Mouse (Mus musculus): Measurements from ENCODE around the gene Zc3hav1. TPM values are rescaled to one million over a fixed set of nuclear protein-coding genes. Genes with fewer than 3 reads are reported as not detected.

The Zc3hav1 gene
- polyA plus RNA-seq, 1 experiment, result 39.1 TPM

- no peaks in the 10 kb centered on the region for H3K36me3 ChIP-seq (ENCODE audit: control insufficient read depth, insufficient read depth, low read length, poor library complexity, severe bottlenecking)
- H3K9ac ChIP-seq (ENCODE audit: low read depth, poor library complexity, severe bottlenecking), result no peak overlapping the region
- H3K9me3 ChIP-seq (replicated peaks; ENCODE audit: control insufficient read depth, insufficient read depth, low read length, poor library complexity, severe bottlenecking), result no peaks in the 10 kb centered on the region
- no peaks in the 10 kb centered on the region for H3K4me1 ChIP-seq (ENCODE audit: control insufficient read depth, insufficient read depth, low read length)
- no peak overlapping the region for H3K4me3 ChIP-seq (ENCODE audit: low read depth, low read length)
- H3K27me3 ChIP-seq (ENCODE audit: control insufficient read depth, insufficient read depth, low read length, poor library complexity, severe bottlenecking), result no peaks in the 10 kb centered on the region
- TF ChIP-seq EP300 (IDR thresholded peaks at IDR 0.05; ENCODE audit: insufficient read depth, low read depth, low read length) (no peak), CTCF (IDR thresholded peaks at IDR 0.05; ENCODE audit: low read depth, low read length) (no peak), POLR2A (IDR thresholded peaks at IDR 0.05; ENCODE audit: insufficient read depth, low read length) (no peak)
- H3K27ac ChIP-seq (ENCODE audit: insufficient read depth, low read length), result no peak overlapping the region
Observed at GRCm38 (mm10) chr6:38263393-38264159, 90.8 kb downstream of the Zc3hav1 start.

- H3K9me3 ChIP-seq (replicated peaks; ENCODE audit: control insufficient read depth, insufficient read depth, low read length, poor library complexity, severe bottlenecking), result no peaks in the 10 kb centered on the region
- H3K4me1 ChIP-seq (ENCODE audit: control insufficient read depth, insufficient read depth, low read length), result no peaks in the 10 kb centered on the region
- no peaks in the 10 kb centered on the region for H3K36me3 ChIP-seq (ENCODE audit: control insufficient read depth, insufficient read depth, low read length, poor library complexity, severe bottlenecking)
- H3K4me3 ChIP-seq (ENCODE audit: low read depth, low read length), result no peak overlapping the region
- TF ChIP-seq POLR2A (IDR thresholded peaks at IDR 0.05; ENCODE audit: insufficient read depth, low read length), result no peak
- TF ChIP-seq CTCF (IDR thresholded peaks at IDR 0.05; ENCODE audit: low read depth, low read length), result no peak
- TF ChIP-seq EP300 (IDR thresholded peaks at IDR 0.05; ENCODE audit: insufficient read depth, low read depth, low read length), result no peak
- no peak overlapping the region for H3K27ac ChIP-seq (ENCODE audit: insufficient read depth, low read length)
- H3K27me3 ChIP-seq (ENCODE audit: control insufficient read depth, insufficient read depth, low read length, poor library complexity, severe bottlenecking), result no peaks in the 10 kb centered on the region; the same call in 1 of the 2 replicates
- H3K9ac ChIP-seq (ENCODE audit: low read depth, poor library complexity, severe bottlenecking), result no peak overlapping the region
Observed at GRCm38 (mm10) chr6:38261877-38262276, 92.5 kb downstream of the Zc3hav1 start.

- H3K27me3 ChIP-seq (ENCODE audit: control insufficient read depth, insufficient read depth, low read length, poor library complexity, severe bottlenecking), result peaks cover 1% of the 10 kb centered on the region
- H3K36me3 ChIP-seq (ENCODE audit: control insufficient read depth, insufficient read depth, low read length, poor library complexity, severe bottlenecking), result no peaks in the 10 kb centered on the region
- H3K9me3 ChIP-seq (replicated peaks; ENCODE audit: control insufficient read depth, insufficient read depth, low read length, poor library complexity, severe bottlenecking), result no peaks in the 10 kb centered on the region
- no peak overlapping the region for H3K9ac ChIP-seq (ENCODE audit: low read depth, poor library complexity, severe bottlenecking)
- no peaks in the 10 kb centered on the region for H3K4me1 ChIP-seq (ENCODE audit: control insufficient read depth, insufficient read depth, low read length)
- no peak overlapping the region for H3K4me3 ChIP-seq (ENCODE audit: low read depth, low read length)
- H3K27ac ChIP-seq (ENCODE audit: insufficient read depth, low read length), result no peak overlapping the region
- TF ChIP-seq CTCF (IDR thresholded peaks at IDR 0.05; ENCODE audit: low read depth, low read length) (no peak), EP300 (IDR thresholded peaks at IDR 0.05; ENCODE audit: insufficient read depth, low read depth, low read length) (no peak), POLR2A (IDR thresholded peaks at IDR 0.05; ENCODE audit: insufficient read depth, low read length) (no peak)
Observed at GRCm38 (mm10) chr6:38257506-38257905, 96.9 kb downstream of the Zc3hav1 start.

GRCm38 (mm10) chr6:38256793-38257192 lies 97.6 kb downstream of the Zc3hav1 start:
- H3K36me3 ChIP-seq (ENCODE audit: control insufficient read depth, insufficient read depth, low read length, poor library complexity, severe bottlenecking), result no peaks in the 10 kb centered on the region
- H3K4me1 ChIP-seq (ENCODE audit: control insufficient read depth, insufficient read depth, low read length), result no peaks in the 10 kb centered on the region
- H3K9me3 ChIP-seq (replicated peaks; ENCODE audit: control insufficient read depth, insufficient read depth, low read length, poor library complexity, severe bottlenecking), result no peaks in the 10 kb centered on the region
- H3K27ac ChIP-seq (ENCODE audit: insufficient read depth, low read length), result no peak overlapping the region
- no peak for TF ChIP-seq POLR2A (IDR thresholded peaks at IDR 0.05; ENCODE audit: insufficient read depth, low read length)
- TF ChIP-seq CTCF (IDR thresholded peaks at IDR 0.05; ENCODE audit: low read depth, low read length), result no peak
- TF ChIP-seq EP300 (IDR thresholded peaks at IDR 0.05; ENCODE audit: insufficient read depth, low read depth, low read length), result no peak
- no peak overlapping the region for H3K4me3 ChIP-seq (ENCODE audit: low read depth, low read length)
- H3K9ac ChIP-seq (ENCODE audit: low read depth, poor library complexity, severe bottlenecking), result no peak overlapping the region
- peaks cover 1% of the 10 kb centered on the region for H3K27me3 ChIP-seq (ENCODE audit: control insufficient read depth, insufficient read depth, low read length, poor library complexity, severe bottlenecking)

GRCm38 (mm10) chr6:38255794-38256193 lies 98.6 kb downstream of the Zc3hav1 start:
- Histone ChIP-seq H3K27ac (ENCODE audit: insufficient read depth, low read length) (no peak overlapping the region), H3K9ac (ENCODE audit: low read depth, poor library complexity, severe bottlenecking) (no peak overlapping the region), H3K4me1 (ENCODE audit: control insufficient read depth, insufficient read depth, low read length) (no peaks in the 10 kb centered on the region), H3K27me3 (ENCODE audit: control insufficient read depth, insufficient read depth, low read length, poor library complexity, severe bottlenecking) (peaks cover 1% of the 10 kb centered on the region), H3K36me3 (ENCODE audit: control insufficient read depth, insufficient read depth, low read length, poor library complexity, severe bottlenecking) (no peaks in the 10 kb centered on the region), H3K4me3 (ENCODE audit: low read depth, low read length) (no peak overlapping the region), H3K9me3 (replicated peaks; ENCODE audit: control insufficient read depth, insufficient read depth, low read length, poor library complexity, severe bottlenecking) (no peaks in the 10 kb centered on the region)
- TF ChIP-seq CTCF (IDR thresholded peaks at IDR 0.05; ENCODE audit: low read depth, low read length) (no peak), EP300 (IDR thresholded peaks at IDR 0.05; ENCODE audit: insufficient read depth, low read depth, low read length) (no peak), POLR2A (IDR thresholded peaks at IDR 0.05; ENCODE audit: insufficient read depth, low read length) (no peak)

Other genes with a start within 250 kb of the Zc3hav1 start
- 3.0 and 3.3 TPM in 2 replicates for gene Tmem213, start 245.3 kb downstream of the Zc3hav1 start, polyA plus RNA-seq (2011; ENCODE audit: insufficient read depth, insufficient read length, low read depth, missing spikeins)
- gene Atp6v0a4, start 230.0 kb downstream of the Zc3hav1 start, polyA plus RNA-seq (2011; ENCODE audit: insufficient read depth, insufficient read length, low read depth, missing spikeins), result 4.9 and 6.1 TPM in 2 replicates
- gene D630045J12Rik, start 100.6 kb downstream of the Zc3hav1 start, polyA plus RNA-seq (2011; ENCODE audit: insufficient read depth, insufficient read length, low read depth, missing spikeins), result 8.3 and 10.8 TPM in 2 replicates
- gene Zc3hav1l, start 55.3 kb downstream of the Zc3hav1 start, polyA plus RNA-seq (2011; ENCODE audit: insufficient read depth, insufficient read length, low read depth, missing spikeins), result 22.8 and 23.2 TPM in 2 replicates
- gene Ttc26, start 26.9 kb upstream of the Zc3hav1 start, polyA plus RNA-seq (2011; ENCODE audit: insufficient read depth, insufficient read length, low read depth, missing spikeins), result 12.1 and 14.3 TPM in 2 replicates
- 37.4 and 39.4 TPM in 2 replicates for gene Ubn2, start 79.3 kb upstream of the Zc3hav1 start, polyA plus RNA-seq (2011; ENCODE audit: insufficient read depth, insufficient read length, low read depth, missing spikeins)
- gene Fmc1, start 178.9 kb upstream of the Zc3hav1 start, polyA plus RNA-seq (2011; ENCODE audit: insufficient read depth, insufficient read length, low read depth, missing spikeins), result 19.7 and 29.1 TPM in 2 replicates
- gene Luc7l2, start 196.7 kb upstream of the Zc3hav1 start, polyA plus RNA-seq (2011; ENCODE audit: insufficient read depth, insufficient read length, low read depth, missing spikeins), result 310 and 356 TPM in 2 replicates